Mouse (Mus musculus) embryo, embryonic 11.5 days (tissue): ENCODE results near the gene Lnpep.
"Not testable (repeated sequence)": the region's sequence is repeated elsewhere in the genome, so short reads cannot be mapped to it uniquely, and the experiment has no call there.

ENCODE experiments used
- DNase-seq: peaks from one replicate; pipeline ENCODE4 v3.0.0-alpha.2; 2012; ENCODE audit warnings: low read depth, low spot score

The Lnpep gene

DNA sequence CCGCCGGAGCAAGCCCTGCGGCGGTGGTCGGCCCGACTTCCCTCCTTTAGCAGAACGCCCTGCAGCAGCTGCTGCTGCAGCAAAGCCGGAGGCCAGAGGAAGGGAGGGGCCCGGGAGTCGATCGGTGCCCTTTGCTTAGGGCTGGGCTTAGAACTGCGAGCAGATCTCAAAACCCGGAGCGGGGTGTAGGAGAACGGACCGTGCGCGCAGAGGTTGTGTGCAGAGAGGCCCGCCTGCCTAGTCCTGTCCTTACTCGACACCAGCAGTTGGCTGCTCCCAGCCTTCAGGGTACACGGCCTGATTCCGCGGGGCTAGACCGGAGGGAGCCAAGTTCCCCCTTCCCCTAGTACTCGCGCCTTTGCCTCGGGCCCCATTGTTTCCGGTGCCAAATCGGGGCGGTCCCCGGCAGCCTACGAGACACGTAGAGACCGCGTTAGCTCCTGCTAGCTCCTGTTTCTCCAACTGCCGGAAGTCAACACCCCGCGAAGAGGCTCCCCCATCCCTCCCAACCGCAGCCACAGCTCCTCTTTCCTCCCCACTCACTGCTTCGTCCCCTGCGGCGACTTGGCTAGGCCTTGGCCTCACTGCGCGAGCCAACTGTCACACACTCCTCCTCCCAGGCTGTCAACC, at the start of gene Lnpep:
Lnpep (minus strand) TSS at position 94 of the 630 bp plus-strand sequence.
- DNase-seq = peak; percentile 83

GRCm38 (mm10) chr17:17655829-17656176, 31.0 kb upstream of the Lnpep start:
- no peak for DNase-seq

- DNase-seq = no peak
These were observed 30.4 kb upstream of the Lnpep start for GRCm38 (mm10) chr17:17654997-17655828.

DNA sequence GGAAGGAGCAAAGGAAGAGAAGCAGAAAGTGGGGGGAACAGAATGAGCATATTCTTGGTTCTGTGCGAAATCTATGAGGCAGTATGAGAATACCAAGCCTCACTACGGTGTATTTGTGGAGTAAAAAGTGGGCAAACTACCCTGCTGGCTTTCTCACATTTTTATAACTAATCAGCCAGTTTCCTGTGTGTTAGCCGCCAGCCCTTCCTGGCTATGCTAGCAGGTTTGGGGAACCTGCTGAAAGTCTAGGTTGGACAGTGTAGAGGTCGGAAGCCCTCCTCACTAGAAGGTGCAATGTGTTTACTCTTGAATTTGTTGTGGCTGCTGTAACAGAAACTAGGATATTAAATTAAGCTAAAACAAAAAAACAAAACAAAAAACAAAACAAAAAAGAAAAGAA, 27.7 kb upstream of the Lnpep start:
- no peak for DNase-seq

GRCm38 (mm10) chr17:17645738-17646137, 20.9 kb upstream of the Lnpep start:
- peak; percentile 46 for DNase-seq

DNA sequence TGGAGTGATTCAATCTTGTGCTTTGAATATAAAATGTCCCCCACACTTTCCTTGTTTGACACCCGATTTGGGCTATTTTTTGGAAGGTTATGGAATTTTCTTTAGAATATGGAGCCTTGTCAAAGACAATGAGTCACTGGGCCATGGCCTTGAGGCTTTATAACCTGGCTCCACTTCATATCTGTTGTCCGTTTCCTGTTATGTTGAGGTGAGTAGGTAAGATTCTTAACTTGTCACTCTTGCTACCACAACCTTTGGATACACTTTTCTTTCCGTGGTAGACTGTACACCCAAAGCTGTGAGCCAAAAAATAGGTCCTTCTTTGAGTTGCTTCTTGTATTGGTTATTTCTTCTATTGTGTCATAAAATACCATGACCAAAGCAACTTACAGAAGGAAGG, 12.5 kb upstream of the Lnpep start:
- DNase-seq = no peak

GRCm38 (mm10) chr17:17636147-17636546, 11.3 kb upstream of the Lnpep start:
- no peak for DNase-seq

GRCm38 (mm10) chr17:17634033-17634432, 9.2 kb upstream of the Lnpep start:
- DNase-seq = no peak

DNA sequence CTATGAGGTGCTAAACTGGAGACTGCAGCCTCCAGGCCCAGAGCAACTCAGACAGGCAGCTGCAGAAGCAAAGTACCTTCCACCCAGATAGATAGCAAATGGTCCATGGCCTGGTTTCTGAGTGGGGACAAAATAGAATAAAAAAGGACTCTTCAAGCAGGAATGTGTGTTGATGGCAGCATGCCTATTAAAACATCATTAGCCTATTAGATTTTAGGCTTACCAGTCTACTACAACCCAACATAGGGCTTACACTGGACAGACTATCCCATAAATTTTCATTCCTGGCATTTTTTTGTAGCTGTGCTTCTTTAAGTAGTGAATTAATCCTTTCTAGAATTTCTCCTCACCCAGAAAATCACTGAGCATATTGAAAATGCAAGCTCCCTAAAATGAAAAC, 7.1 kb upstream of the Lnpep start:
- DNase-seq = no peak

- not testable (repeated sequence) for DNase-seq
These were observed 3.5 kb upstream of the Lnpep start for GRCm38 (mm10) chr17:17628237-17628879.

GRCm38 (mm10) chr17:17627558-17627957, 2.7 kb upstream of the Lnpep start:
- DNase-seq = no peak

DNA sequence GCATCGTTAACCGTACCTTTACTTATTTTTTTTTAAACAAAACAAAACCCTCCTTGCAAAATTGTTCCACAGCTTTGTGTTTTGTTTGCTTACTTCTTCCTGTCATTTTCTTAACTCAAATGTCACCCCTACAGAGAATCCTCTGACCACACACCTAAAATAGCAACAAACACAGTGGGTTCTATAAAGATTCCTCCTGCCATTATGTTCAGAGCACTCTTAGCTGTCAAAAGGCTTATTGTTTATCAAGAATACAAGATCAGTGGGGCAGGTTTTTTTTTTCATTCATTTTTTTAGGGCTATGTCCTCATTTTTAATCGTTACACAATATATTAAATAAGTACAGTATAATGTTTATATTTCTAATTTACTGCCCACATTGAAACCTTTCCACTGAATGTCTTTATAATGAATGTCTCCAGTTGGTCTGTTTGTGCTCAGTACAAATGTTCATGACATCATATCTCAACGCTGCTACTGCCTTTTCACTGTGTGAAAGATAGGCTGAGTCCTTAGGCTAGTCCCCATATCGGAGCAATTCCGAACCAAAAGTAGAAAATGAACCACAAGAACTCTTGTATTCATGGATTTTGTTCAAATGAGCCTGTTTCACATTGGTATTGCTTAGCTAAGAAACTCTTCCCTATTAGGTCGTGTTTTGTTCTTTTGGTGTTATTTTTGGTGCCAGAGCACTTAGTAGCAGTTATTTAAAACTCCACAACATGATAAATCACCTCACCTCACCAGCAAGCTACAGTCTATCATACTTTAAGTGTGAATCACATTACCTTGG, 1.2 kb upstream of the Lnpep start:
- no peak for DNase-seq

GRCm38 (mm10) chr17:17624421-17624956, 361 bp downstream of the Lnpep start:
- DNase-seq = peak; percentile 92

DNA sequence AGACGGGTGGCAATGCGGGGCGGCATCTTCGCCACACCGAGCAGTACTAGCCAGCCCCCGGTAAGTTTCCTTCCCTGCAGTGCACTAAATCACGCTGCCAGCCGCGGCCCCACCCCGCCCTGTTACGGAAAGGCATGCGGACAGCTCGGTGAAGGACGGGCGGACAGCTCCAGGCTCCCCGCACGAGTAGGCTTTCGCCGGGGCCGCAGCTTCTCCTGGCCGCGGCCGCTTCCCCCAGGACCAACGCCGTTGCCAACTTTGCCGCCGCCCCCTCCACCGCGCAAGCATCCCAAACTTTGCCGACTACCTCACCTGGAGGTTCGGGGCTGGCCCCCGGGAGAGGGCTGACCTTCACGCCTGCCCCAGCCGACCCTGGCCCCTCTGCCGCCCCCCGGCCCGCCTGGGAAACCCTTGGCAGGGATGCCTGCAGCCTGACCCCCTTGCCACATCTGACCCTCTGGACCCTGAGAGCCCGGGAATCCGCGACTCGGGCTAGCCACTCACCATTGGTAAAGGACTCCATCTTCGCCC, 895 bp downstream of the Lnpep start:
- DNase-seq = peak; percentile 17

GRCm38 (mm10) chr17:17623221-17623889, 1.5 kb downstream of the Lnpep start:
- DNase-seq = no peak

- DNase-seq = no peak
These were observed 2.3 kb downstream of the Lnpep start for GRCm38 (mm10) chr17:17622576-17622975.

DNA sequence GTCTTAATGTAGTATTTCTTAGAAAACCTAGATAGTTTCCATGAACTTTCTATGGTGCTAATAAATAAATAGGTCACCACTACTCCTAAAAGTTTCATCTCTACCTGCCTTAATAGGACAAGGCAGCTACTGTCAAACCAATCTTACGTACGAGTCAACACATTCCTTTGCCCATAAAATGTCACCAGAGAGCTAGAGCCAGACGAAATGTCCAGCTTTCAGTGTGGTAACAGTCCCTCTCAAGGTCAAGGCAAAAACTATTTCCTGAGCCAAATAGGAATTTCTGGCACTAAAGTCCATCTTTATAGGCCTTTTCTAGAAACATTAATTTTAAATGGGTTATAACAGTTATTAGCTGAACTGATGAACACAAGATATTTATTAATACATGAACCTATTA, 3.3 kb downstream of the Lnpep start:
- DNase-seq = no peak

DNA sequence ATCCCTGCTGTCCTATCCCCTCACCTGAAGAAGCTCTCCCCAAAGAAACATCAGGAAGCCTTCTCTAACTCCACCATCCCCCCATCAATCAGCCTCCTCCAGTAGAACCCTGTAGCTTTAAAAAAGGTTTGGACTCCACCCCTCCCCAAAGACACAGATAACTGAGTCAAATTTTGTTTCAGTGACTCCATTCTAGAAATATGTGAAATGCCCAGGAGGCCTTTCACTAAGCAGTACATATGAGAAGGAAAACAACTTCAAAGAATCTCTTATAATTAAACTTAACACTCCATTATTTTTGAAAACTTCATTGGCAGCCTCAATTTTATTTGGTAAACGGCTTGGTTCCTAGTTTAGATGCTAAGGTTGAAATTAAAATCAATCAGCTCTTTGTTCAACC, 6.4 kb downstream of the Lnpep start:
- no peak for DNase-seq

DNA sequence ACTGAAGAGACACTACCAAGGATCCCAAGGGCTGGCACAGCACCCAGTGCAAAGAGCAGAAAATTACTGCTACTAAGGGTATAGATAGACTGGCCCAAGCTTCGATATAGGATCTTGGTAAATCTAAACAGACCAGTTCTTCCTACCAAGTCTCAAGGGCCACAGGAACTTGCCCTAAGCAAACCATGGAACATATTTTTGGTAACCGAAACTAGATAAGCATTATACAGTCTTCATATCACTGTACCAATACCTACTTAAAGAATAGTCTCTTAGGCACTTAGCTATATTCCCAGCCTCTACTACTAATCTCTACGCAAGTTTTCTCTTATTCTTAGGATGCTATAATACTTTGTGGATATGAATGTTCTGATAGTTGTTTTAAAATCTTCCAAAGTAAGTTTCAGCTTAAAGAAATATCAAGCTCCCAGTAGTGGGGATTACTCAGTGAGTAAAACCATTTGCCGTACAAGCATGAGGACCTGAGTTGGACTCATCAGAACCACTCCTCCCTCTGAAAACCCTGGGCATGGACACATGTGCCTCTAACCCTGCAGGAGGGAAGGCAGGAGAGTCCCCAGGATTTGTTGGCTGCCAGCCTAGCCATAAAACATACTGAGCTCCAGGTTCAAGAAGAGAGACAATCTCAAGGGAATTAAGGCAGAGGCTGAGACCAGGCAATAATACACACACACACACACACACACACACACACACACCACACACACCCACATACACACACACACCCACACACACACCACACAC, 7.2 kb downstream of the Lnpep start:
- no peak for DNase-seq

DNA sequence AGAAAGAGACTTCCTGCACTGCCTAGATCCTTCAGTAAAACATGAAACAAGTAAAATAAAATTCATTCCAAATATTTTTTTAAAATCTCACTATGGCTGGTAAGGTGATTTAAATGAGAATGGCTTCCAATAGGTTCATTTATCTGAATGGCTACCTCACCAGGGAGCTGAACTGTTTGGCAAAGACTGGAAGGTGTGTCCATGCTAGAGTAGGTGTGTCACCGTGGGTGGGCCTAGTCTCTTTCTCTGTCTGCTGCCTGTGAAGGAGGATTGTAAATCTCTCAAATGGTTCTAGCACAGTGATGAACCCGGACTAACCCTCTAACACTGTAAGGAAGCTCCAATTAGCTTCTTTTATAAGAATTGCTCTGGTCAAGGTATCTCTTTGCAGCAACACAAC, 12.5 kb downstream of the Lnpep start:
- DNase-seq = no peak
